Mouse (Mus musculus) heart, adult 2 months (tissue): ENCODE results near the gene Cdh16.

ENCODE experiments used
- CTCF ChIP-seq: fragments of 200-600 bp; IDR thresholded peaks from 2 replicates; pipeline ENCODE4 v1.8.1; 2022; ENCODE audit warnings: antibody characterized with exemption, mild to moderate bottlenecking, moderate library complexity
- POLR2A ChIP-seq: fragments of 200-500 bp; IDR thresholded peaks from 2 replicates; pipeline ENCODE4 v1.6.1; 2011; ENCODE audit warnings: mild to moderate bottlenecking, low read depth, low read length, control low read depth; ENCODE audit not compliant: insufficient read depth

- TF ChIP-seq POLR2A (no peak), CTCF (no peak)
These were observed 58.8 kb downstream of the Cdh16 start for GRCm38 (mm10) chr8:104565457-104565798.
